Mouse (Mus musculus): ENCODE measurements around the gene Ifnar2. TPM values are rescaled to one million over a fixed set of nuclear protein-coding genes. Genes with fewer than 3 reads are reported as not detected.

The Ifnar2 gene
- polyA plus RNA-seq, 1 experiment from 2014 or later, result 44.2 TPM

GRCm38 (mm10) chr16:91395633-91396392 is 23.2 kb downstream of the Ifnar2 start:
- no peak overlapping the region for H3K9ac ChIP-seq (replicated peaks; ENCODE audit: low read depth, low read length)
- no peaks in the 10 kb centered on the region for H3K4me1 ChIP-seq (replicated peaks; ENCODE audit: control insufficient read depth, insufficient read depth, low read length)
- 0 out of 2 replicates have a peak, but pooled peaks cover 2% of the 10 kb centered on the region for H3K9me3 ChIP-seq (ENCODE audit: control insufficient read depth, low read length)
- peaks cover 13% of the 10 kb centered on the region for H3K36me3 ChIP-seq (ENCODE audit: control insufficient read depth, insufficient read depth)
- no peaks in the 10 kb centered on the region for H3K27me3 ChIP-seq (replicated peaks; ENCODE audit: control insufficient read depth, insufficient read depth, low read length)
- no peak overlapping the region for H3K4me2 ChIP-seq (ENCODE audit: low read length)
- no peak overlapping the region for H3K27ac ChIP-seq (ENCODE audit: low read length)
- 50% methylated on average over 8 of the region's 8 CpGs for WGBS
- H3K4me3 ChIP-seq (replicated peaks; ENCODE audit: low read length), result no peak overlapping the region
- no peak for ATAC-seq

GRCm38 (mm10) chr16:91396844-91397537 is 24.4 kb downstream of the Ifnar2 start:
- Histone ChIP-seq H3K4me3 (replicated peaks; ENCODE audit: low read length) (no peak overlapping the region), H3K9ac (replicated peaks; ENCODE audit: low read depth, low read length) (no peak overlapping the region), H3K27ac (ENCODE audit: low read length) (no peak overlapping the region), H3K27me3 (replicated peaks; ENCODE audit: control insufficient read depth, insufficient read depth, low read length) (no peaks in the 10 kb centered on the region), H3K4me2 (ENCODE audit: low read length) (no peak overlapping the region), H3K9me3 (ENCODE audit: control insufficient read depth, low read length) (0 out of 2 replicates have a peak, but pooled peaks cover 2% of the 10 kb centered on the region), H3K36me3 (ENCODE audit: control insufficient read depth, insufficient read depth) (peaks cover 10% of the 10 kb centered on the region), H3K4me1 (replicated peaks; ENCODE audit: control insufficient read depth, insufficient read depth, low read length) (no peaks in the 10 kb centered on the region)
- ATAC-seq, result no peak
- WGBS, result 77% methylated on average over 10 of the region's 10 CpGs

- Histone ChIP-seq H3K9ac (replicated peaks; ENCODE audit: low read depth, low read length) (no peak overlapping the region), H3K27ac (ENCODE audit: low read length) (no peak overlapping the region), H3K27me3 (replicated peaks; ENCODE audit: control insufficient read depth, insufficient read depth, low read length) (no peaks in the 10 kb centered on the region), H3K4me3 (replicated peaks; ENCODE audit: low read length) (no peak overlapping the region), H3K4me1 (replicated peaks; ENCODE audit: control insufficient read depth, insufficient read depth, low read length) (no peaks in the 10 kb centered on the region), H3K36me3 (ENCODE audit: control insufficient read depth, insufficient read depth) (peaks cover 2% of the 10 kb centered on the region; the same call in 1 of the 2 replicates), H3K4me2 (ENCODE audit: low read length) (no peak overlapping the region), H3K9me3 (ENCODE audit: control insufficient read depth, low read length) (no peaks in the 10 kb centered on the region)
- ATAC-seq, result no peak
- WGBS, result 90% methylated on average over 12 of the region's 12 CpGs
These were observed 25.4 kb downstream of the Ifnar2 start for GRCm38 (mm10) chr16:91398030-91398429.

- Histone ChIP-seq H3K27me3 (replicated peaks; ENCODE audit: control insufficient read depth, insufficient read depth, low read length) (no peaks in the 10 kb centered on the region), H3K36me3 (ENCODE audit: control insufficient read depth, insufficient read depth) (peaks cover 4% of the 10 kb centered on the region; the same call in 1 of the 2 replicates), H3K4me1 (replicated peaks; ENCODE audit: control insufficient read depth, insufficient read depth, low read length) (no peaks in the 10 kb centered on the region), H3K9me3 (ENCODE audit: control insufficient read depth, low read length) (no peaks in the 10 kb centered on the region), H3K4me3 (replicated peaks; ENCODE audit: low read length) (no peak overlapping the region), H3K9ac (replicated peaks; ENCODE audit: low read depth, low read length) (no peak overlapping the region), H3K4me2 (ENCODE audit: low read length) (no peak overlapping the region), H3K27ac (ENCODE audit: low read length) (no peak overlapping the region)
- no peak for ATAC-seq
- 93% methylated on average over 7 of the region's 7 CpGs for WGBS
These were observed 26.4 kb downstream of the Ifnar2 start for GRCm38 (mm10) chr16:91398944-91399343.

GRCm38 (mm10) chr16:91401569-91402165 is 29.1 kb downstream of the Ifnar2 start:
- no peak for ATAC-seq
- 79% methylated on average over 6 of the region's 6 CpGs for WGBS

GRCm38 (mm10) chr16:91403784-91404183 is 31.2 kb downstream of the Ifnar2 start:
- Histone ChIP-seq H3K9me3 (ENCODE audit: control insufficient read depth, low read length) (no peaks in the 10 kb centered on the region), H3K4me3 (replicated peaks; ENCODE audit: low read length) (no peak overlapping the region), H3K4me2 (ENCODE audit: low read length) (no peak overlapping the region), H3K36me3 (ENCODE audit: control insufficient read depth, insufficient read depth) (peaks cover 5% of the 10 kb centered on the region; the same call in 1 of the 2 replicates), H3K9ac (replicated peaks; ENCODE audit: low read depth, low read length) (no peak overlapping the region), H3K27ac (ENCODE audit: low read length) (no peak overlapping the region), H3K27me3 (replicated peaks; ENCODE audit: control insufficient read depth, insufficient read depth, low read length) (no peaks in the 10 kb centered on the region), H3K4me1 (replicated peaks; ENCODE audit: control insufficient read depth, insufficient read depth, low read length) (peaks cover 14% of the 10 kb centered on the region)
- WGBS, result 80% methylated on average over 9 of the region's 9 CpGs
- ATAC-seq, result no peak

More at GRCm38 (mm10) chr16:91401569-91402165, 29.1 kb downstream of the Ifnar2 start:
- peaks cover 5% of the 10 kb centered on the region; the same call in 1 of the 2 replicates for H3K36me3 ChIP-seq (ENCODE audit: control insufficient read depth, insufficient read depth)
- no peak overlapping the region for H3K4me3 ChIP-seq (replicated peaks; ENCODE audit: low read length)
- no peaks in the 10 kb centered on the region for H3K9me3 ChIP-seq (ENCODE audit: control insufficient read depth, low read length)
- H3K27me3 ChIP-seq (replicated peaks; ENCODE audit: control insufficient read depth, insufficient read depth, low read length), result no peaks in the 10 kb centered on the region
- peaks cover 11% of the 10 kb centered on the region for H3K4me1 ChIP-seq (replicated peaks; ENCODE audit: control insufficient read depth, insufficient read depth, low read length)
- H3K9ac ChIP-seq (replicated peaks; ENCODE audit: low read depth, low read length), result no peak overlapping the region
- H3K4me2 ChIP-seq (ENCODE audit: low read length), result no peak overlapping the region
- no peak overlapping the region for H3K27ac ChIP-seq (ENCODE audit: low read length)

GRCm38 (mm10) chr16:91404187-91404586 is 31.6 kb downstream of the Ifnar2 start:
- no peak overlapping the region for H3K4me3 ChIP-seq (replicated peaks; ENCODE audit: low read length)
- H3K36me3 ChIP-seq (ENCODE audit: control insufficient read depth, insufficient read depth), result peaks cover 5% of the 10 kb centered on the region; the same call in 1 of the 2 replicates
- H3K4me2 ChIP-seq (ENCODE audit: low read length), result no peak overlapping the region
- no peaks in the 10 kb centered on the region for H3K27me3 ChIP-seq (replicated peaks; ENCODE audit: control insufficient read depth, insufficient read depth, low read length)
- ATAC-seq, result no peak
- H3K4me1 ChIP-seq (replicated peaks; ENCODE audit: control insufficient read depth, insufficient read depth, low read length), result peaks cover 14% of the 10 kb centered on the region
- no peaks in the 10 kb centered on the region for H3K9me3 ChIP-seq (ENCODE audit: control insufficient read depth, low read length)
- 96% methylated on average over 8 of the region's 8 CpGs for WGBS
- H3K9ac ChIP-seq (replicated peaks; ENCODE audit: low read depth, low read length), result no peak overlapping the region
- no peak overlapping the region for H3K27ac ChIP-seq (ENCODE audit: low read length)

- ATAC-seq, result no peak
- peaks cover 14% of the 10 kb centered on the region for H3K4me1 ChIP-seq (replicated peaks; ENCODE audit: control insufficient read depth, insufficient read depth, low read length)
- H3K4me2 ChIP-seq (ENCODE audit: low read length), result no peak overlapping the region
- H3K27me3 ChIP-seq (replicated peaks; ENCODE audit: control insufficient read depth, insufficient read depth, low read length), result no peaks in the 10 kb centered on the region
- H3K9me3 ChIP-seq (ENCODE audit: control insufficient read depth, low read length), result no peaks in the 10 kb centered on the region
- peaks cover 5% of the 10 kb centered on the region; the same call in 1 of the 2 replicates for H3K36me3 ChIP-seq (ENCODE audit: control insufficient read depth, insufficient read depth)
- H3K27ac ChIP-seq (ENCODE audit: low read length), result no peak overlapping the region
- H3K9ac ChIP-seq (replicated peaks; ENCODE audit: low read depth, low read length), result no peak overlapping the region
- H3K4me3 ChIP-seq (replicated peaks; ENCODE audit: low read length), result no peak overlapping the region
- WGBS, result 71% methylated on average over 10 of the region's 10 CpGs
These were observed 32.4 kb downstream of the Ifnar2 start for GRCm38 (mm10) chr16:91404828-91405577.

Data from forebrain, embryonic 16.5 days (tissue).